Mouse (Mus musculus) liver, postnatal 0 days (tissue): ENCODE data around the gene Nudcd3.

ENCODE experiments used
- CTCF ChIP-seq: sonication (generic); IDR thresholded peaks from 2 replicates; pipeline ENCODE4 v1.5.1; 2016; ENCODE audit warnings: antibody characterized with exemption, low read depth
- EP300 ChIP-seq: IDR thresholded peaks from 2 replicates; pipeline ENCODE4 v1.6.1; 2016; ENCODE audit warnings: antibody characterized with exemption, low read depth, mild to moderate bottlenecking

GRCm38 (mm10) chr11:6120001-6120400 lies 80.2 kb downstream of the Nudcd3 start:
- TF ChIP-seq CTCF (no peak), EP300 (no peak)
